Mouse (Mus musculus) heart, postnatal 0 days (tissue): ENCODE data around the gene Xrra1.

Experiments
- CTCF ChIP-seq: IDR thresholded peaks from 2 replicates; pipeline ENCODE4 v1.5.1; 2016; ENCODE audit warnings: antibody characterized with exemption, control low read depth, low read depth
- EP300 ChIP-seq: IDR thresholded peaks from 2 replicates; pipeline ENCODE4 v1.6.1; 2016; ENCODE audit warnings: antibody characterized with exemption, low read depth

DNA sequence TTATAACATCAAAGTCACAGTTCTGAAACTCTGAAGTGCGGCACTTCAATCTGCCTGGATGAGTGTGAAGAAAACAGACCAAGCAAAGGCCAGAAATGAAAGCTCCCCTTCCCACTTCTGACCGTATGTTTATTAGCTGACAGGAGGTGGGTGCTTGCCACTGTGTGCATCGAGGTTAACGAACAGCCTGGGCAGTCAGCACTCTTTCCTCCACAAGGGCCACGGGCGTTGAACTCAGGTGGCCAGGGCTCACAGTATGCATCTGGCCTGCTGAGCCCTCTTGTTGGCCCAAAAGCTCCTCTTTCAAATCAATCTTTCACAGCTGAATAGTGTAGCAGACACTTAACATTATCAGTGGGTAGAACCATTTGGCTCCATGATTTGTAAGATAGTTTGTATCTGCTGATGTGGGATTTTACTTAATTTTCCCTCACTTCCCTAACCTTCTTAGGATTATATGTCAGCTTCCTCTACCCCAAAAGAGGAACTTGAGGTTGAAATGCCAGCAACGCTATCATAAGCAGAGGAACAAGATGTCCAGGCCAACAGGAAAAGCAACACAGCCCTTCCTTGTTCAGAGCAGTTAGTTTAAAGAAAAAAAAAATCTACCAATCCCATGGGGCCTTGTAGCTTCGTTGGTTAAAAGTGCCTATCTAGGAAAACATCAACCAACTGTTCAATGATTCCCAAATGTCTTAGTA lies 103.8 kb downstream of the Xrra1 start:
- TF ChIP-seq CTCF (no peak), EP300 (peak; percentile 63)
